Mouse (Mus musculus): ENCODE results near the gene Rbx1.
"Not testable (repeated sequence)": the region's sequence is repeated elsewhere in the genome, so short reads cannot be mapped to it uniquely, and the experiment has no call there.

DNA sequence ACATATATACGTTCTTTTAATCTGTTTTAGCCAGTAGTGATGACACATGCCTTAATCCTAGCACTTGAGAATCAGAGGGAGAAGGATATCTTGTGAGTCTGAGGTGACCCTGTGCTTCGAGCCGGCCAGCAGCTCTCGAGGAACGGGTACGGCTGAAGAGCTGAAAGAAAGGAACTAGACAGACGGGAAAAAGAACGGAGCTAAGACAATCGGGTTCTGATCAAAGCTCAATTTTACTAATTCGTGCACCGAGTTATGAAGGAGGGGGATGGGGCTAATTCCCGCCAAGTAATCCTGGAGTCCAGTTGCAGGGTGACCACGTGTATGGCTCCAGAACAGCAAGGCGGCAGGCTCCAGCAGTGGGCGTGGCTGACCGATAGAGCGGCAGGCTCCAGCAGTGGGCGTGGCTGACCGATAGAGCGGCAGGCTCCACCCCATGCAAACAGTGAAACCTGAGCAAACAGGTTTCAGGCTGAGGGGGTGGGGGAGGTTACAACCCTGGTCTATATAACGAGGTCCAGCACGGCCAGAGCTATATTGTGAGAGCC is 49.3 kb upstream of the Rbx1 start:
- not testable (repeated sequence) for TF ChIP-seq CTCF, EP300 (IDR thresholded peaks at IDR 0.05; ENCODE audit: low read depth)

All from liver, postnatal 0 days (tissue).